Mouse (Mus musculus) kidney, postnatal 0 days (tissue): Measurements from ENCODE around the gene Rsph10b. TPM values are rescaled to one million over a fixed set of nuclear protein-coding genes. Genes with fewer than 3 reads are reported as not detected.

Experiments
- ATAC-seq: fragments of 200-750 bp; cut with Nextera tagmentation; replicated peaks from 2 replicates; pipeline ENCODE4 v1.8.0; 2017; ENCODE audit warnings: low read depth, moderate number of reproducible peaks, moderate TSS enrichment, moderate library complexity; ENCODE audit not compliant: low FRiP score
- DNase-seq: peaks from one replicate; pipeline ENCODE4 v3.0.0-alpha.2; 2016; ENCODE audit warnings: low spot score
- H3K27ac ChIP-seq: fragments of 300-500 bp; sonication (generic); 2 replicates; pipeline ENCODE4 v1.5.1; 2014; ENCODE audit warnings: mild to moderate bottlenecking
- H3K27me3 ChIP-seq: fragments of 300-500 bp; sonication (generic); 2 replicates; pipeline ENCODE4 v1.6.1; 2014; ENCODE audit warnings: low read length, mixed read lengths; ENCODE audit not compliant: insufficient read depth
- H3K36me3 ChIP-seq: fragments of 300-500 bp; sonication (generic); 2 replicates; pipeline ENCODE4 v1.6.1; 2014; ENCODE audit warnings: low read length, mixed read lengths; ENCODE audit not compliant: insufficient read depth
- H3K4me1 ChIP-seq: fragments of 300-500 bp; sonication (generic); replicated peaks from 2 replicates; pipeline ENCODE4 v1.6.1; 2014; ENCODE audit warnings: antibody characterized with exemption, low read length, mixed read lengths; ENCODE audit not compliant: insufficient read depth
- H3K4me2 ChIP-seq: fragments of 300-500 bp; sonication (generic); 2 replicates; pipeline ENCODE4 v1.6.1; 2014; ENCODE audit warnings: mild to moderate bottlenecking, low read length, moderate library complexity, mixed read lengths
- H3K4me3 ChIP-seq: fragments of 300-500 bp; sonication (generic); replicated peaks from 2 replicates; pipeline ENCODE4 v1.5.1; 2014; ENCODE audit warnings: low read depth, low read length
- H3K9ac ChIP-seq: fragments of 300-500 bp; sonication (generic); 2 replicates; pipeline ENCODE4 v1.6.1; 2014; ENCODE audit warnings: low read depth, low read length
- H3K9me3 ChIP-seq: fragments of 300-500 bp; sonication (generic); replicated peaks from 2 replicates; pipeline ENCODE4 v1.6.1; 2016; ENCODE audit warnings: low read length, inconsistent platforms, mixed read lengths
- CTCF ChIP-seq: IDR thresholded peaks from 2 replicates; pipeline ENCODE4 v1.5.1; 2016; ENCODE audit warnings: antibody characterized with exemption, low read depth, mild to moderate bottlenecking, moderate library complexity
- WGBS: fragments of 180-500 bp; shearing (Covaris S2); extraction: QIAGEN DNeasy Blood & Tissue Kit; methylation state at CpG from one replicate; pipeline ENCODE4 v1.1.7; 2014; 5-methylcytosine and 5-hydroxymethylcytosine counted together
- polyA plus RNA-seq: library from polyadenylated mRNA; unstranded; fragments of >200 nt; fragmentation: Nextera tagmentation; extraction: Ambion mirVana; gene quantifications from 2 replicates; pipeline ENCODE4 v1.2.1, GENCODE M21; 2015

The Rsph10b gene
- polyA plus RNA-seq, 1 experiment from 2014 or later = 1.8 TPM

DNA sequence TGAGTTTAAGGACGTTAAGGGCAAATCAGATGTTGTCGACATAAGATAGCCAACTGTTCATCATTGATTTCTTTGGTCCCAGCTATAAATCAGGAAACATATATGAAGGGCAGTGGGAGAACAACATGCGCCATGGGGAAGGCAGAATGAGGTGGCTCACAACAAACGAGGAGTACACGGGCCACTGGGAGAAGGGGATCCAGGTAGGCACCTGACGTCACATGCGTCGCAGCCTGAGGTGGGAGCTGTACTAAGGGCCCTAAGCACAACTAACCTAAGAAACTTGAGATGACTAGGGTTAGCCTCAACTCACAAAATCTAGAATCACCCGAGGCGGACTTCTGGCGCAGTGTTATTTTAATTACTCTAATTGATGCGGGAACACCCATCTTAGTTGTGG is 15.5 kb downstream of the Rsph10b start:
- Histone ChIP-seq H3K4me3 (no peak overlapping the region), H3K4me2 (no peak overlapping the region), H3K27ac (no peak overlapping the region), H3K36me3 (no peaks in the 10 kb centered on the region), H3K27me3 (no peaks in the 10 kb centered on the region), H3K9ac (no peak overlapping the region), H3K9me3 (no peaks in the 10 kb centered on the region), H3K4me1 (no peaks in the 10 kb centered on the region)
- TF ChIP-seq CTCF = no peak
- no peak for DNase-seq
- no peak for ATAC-seq
- WGBS = 84% methylated on average over 12 of the region's 12 CpGs

DNA sequence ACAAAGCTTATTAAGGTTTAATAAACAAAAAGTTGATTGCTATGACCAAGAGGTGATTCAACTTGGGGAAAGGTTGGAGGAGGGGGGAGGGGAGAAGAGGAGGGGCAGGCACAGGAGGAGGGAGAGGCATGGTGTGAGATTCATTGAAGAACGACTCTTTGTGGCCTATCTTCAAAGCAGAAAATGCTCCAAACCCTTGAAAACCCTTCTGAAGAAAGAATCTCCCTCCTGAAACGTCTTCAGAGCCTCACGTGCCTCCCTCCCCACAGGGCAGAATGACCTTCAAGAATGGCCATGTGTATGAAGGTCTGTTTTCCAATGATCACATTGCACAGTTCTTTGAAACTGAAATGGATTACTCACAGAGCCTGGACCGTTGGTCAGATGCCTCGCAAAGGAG is 17.2 kb downstream of the Rsph10b start:
- H3K4me3 ChIP-seq = no peak overlapping the region
- no peaks in the 10 kb centered on the region for H3K4me1 ChIP-seq
- H3K27me3 ChIP-seq = no peaks in the 10 kb centered on the region
- no peak overlapping the region for H3K27ac ChIP-seq
- no peak overlapping the region for H3K4me2 ChIP-seq
- WGBS = 41% methylated on average over 5 of the region's 5 CpGs
- ATAC-seq (no peak), DNase-seq (no peak)
- no peak overlapping the region for H3K9ac ChIP-seq
- no peak for TF ChIP-seq CTCF
- H3K9me3 ChIP-seq = no peaks in the 10 kb centered on the region
- H3K36me3 ChIP-seq = no peaks in the 10 kb centered on the region

DNA sequence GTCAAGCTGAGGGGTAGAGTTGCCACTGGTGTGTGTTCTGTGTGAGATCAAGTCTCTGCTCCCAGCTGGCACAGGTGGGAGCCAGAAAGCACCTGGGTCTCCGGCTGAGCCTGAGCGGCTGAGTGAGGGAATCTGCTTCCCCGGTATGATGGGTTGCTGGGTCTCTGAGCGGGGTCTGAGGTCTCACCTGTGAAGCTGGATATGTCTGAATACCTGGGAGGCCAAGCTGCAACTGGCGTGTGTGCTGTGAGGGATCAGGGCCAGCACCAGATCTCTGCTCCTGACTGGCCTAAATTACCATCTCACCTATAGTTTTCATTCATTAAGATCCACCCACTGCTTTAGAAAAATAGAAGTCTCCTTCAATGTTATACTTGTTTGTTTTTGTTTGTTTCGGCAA is 24.3 kb downstream of the Rsph10b start:
- no peak overlapping the region for H3K27ac ChIP-seq
- no peaks in the 10 kb centered on the region for H3K4me1 ChIP-seq
- no peaks in the 10 kb centered on the region for H3K36me3 ChIP-seq
- H3K4me2 ChIP-seq = no peak overlapping the region
- no peak overlapping the region for H3K9ac ChIP-seq
- DNase-seq (no peak), ATAC-seq (no peak)
- TF ChIP-seq CTCF = no peak
- H3K4me3 ChIP-seq = no peak overlapping the region
- no peaks in the 10 kb centered on the region for H3K27me3 ChIP-seq
- no peaks in the 10 kb centered on the region for H3K9me3 ChIP-seq
- 94% methylated on average over 6 of the region's 6 CpGs for WGBS

DNA sequence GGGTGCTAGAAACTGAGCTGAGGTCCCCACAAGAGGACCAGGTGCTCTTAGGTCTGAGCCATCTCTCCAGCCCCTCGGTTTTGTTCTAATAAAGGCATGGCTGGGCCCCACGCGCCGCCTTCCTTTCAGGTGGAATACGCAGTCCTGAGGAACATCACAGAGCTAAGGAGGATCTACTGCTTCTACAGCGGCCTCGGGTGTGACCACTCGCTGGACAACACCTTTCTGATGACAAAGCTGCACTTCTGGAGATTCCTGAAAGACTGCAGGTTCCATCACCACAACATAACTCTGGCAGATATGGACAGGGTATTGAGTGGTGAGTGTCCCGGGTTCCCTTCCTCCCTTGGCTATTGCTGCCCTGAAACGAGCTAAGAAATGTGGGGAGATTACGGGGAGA is 26.7 kb downstream of the Rsph10b start:
- DNase-seq = no peak
- ATAC-seq = no peak
- Histone ChIP-seq H3K27me3 (no peaks in the 10 kb centered on the region), H3K9ac (no peak overlapping the region), H3K4me2 (no peak overlapping the region), H3K36me3 (no peaks in the 10 kb centered on the region), H3K9me3 (no peaks in the 10 kb centered on the region), H3K4me1 (no peaks in the 10 kb centered on the region), H3K4me3 (no peak overlapping the region), H3K27ac (no peak overlapping the region)
- TF ChIP-seq CTCF = no peak
- 92% methylated on average over 11 of the region's 11 CpGs for WGBS

DNA sequence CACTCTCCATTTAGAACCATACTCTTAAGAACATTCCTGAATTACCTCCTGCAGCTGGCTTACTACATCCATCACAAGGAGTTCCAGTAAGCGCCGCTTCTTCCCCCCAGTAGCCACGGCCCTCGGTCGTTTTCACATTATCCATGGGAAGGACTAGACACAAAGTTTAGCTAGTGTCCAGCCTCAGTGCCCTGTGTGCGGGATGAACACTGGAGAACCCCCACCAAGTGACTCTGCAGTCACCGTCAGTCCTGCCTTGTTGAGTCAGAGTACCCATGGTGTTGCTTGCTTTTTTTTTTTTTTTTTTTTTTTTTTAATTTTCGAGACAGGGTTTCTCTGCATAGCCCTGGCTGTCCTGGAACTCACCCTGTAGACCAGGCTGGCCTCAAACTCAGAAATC is 28.3 kb downstream of the Rsph10b start:
- H3K27me3 ChIP-seq = no peaks in the 10 kb centered on the region
- 86% methylated on average over 8 of the region's 8 CpGs for WGBS
- no peaks in the 10 kb centered on the region for H3K4me1 ChIP-seq
- no peak for ATAC-seq
- no peak for DNase-seq
- H3K9ac ChIP-seq = no peak overlapping the region
- no peaks in the 10 kb centered on the region for H3K36me3 ChIP-seq
- no peak overlapping the region for H3K4me3 ChIP-seq
- no peak overlapping the region for H3K4me2 ChIP-seq
- no peak for TF ChIP-seq CTCF
- H3K27ac ChIP-seq = no peak overlapping the region
- no peaks in the 10 kb centered on the region for H3K9me3 ChIP-seq

DNA sequence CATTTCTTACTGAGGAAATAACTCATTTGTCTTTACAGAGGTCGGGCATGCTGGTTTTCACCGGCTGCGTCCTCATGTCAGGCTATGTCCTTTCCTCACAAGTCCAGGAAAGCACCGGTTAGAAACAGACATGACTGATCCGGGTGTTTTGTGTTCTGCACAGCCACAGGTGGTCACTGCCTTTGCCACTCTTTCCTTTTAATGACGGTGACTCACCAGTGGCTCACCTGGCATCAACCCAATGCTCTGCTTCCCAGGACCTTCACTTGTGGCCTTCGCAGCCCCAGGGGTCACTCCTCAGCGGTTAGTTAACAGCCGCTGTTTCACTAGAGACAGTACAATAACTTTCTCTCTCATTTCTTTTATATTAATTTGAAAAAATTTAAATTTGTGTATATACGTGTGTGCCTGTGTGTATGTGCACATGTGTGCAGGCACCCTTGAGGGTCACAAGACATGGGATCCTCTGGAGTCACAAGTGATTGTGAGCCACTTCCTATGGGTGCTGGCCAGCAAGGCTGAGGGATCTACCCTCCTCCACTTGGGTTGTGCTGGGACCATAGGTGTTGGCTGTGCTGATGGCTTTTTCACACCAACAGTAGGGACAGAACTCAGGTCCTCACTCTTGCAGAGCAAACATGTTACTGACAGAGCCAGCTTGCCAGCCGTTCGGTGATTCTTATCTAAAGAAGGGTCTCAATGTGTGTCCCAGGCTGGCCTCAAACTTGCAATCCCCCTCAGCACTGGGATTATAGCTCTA is 32.9 kb downstream of the Rsph10b start:
- DNase-seq (no peak), ATAC-seq (no peak)

DNA sequence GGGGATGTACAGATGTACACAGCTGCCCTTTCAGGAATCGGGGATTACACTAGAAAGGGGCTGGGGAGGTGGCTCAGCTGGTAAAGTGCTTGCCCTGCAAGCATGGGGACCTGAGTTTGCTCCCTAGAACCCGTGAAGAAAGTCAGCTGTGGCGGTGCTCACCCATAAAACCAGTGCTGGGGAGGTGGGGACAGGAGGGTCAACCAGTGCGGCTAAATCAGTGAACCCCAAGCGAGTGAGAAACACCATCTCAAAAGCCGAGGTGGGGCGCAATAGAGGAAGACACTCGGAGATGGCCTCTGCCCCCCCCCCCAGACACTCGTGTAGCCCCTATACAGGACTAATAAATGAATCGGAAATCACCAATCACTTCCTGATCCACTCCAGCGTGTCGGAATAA is 33.8 kb downstream of the Rsph10b start:
- Histone ChIP-seq H3K4me1 (no peaks in the 10 kb centered on the region), H3K9me3 (no peaks in the 10 kb centered on the region), H3K27me3 (no peaks in the 10 kb centered on the region), H3K27ac (no peak overlapping the region), H3K9ac (no peak overlapping the region), H3K4me2 (no peak overlapping the region), H3K36me3 (no peaks in the 10 kb centered on the region), H3K4me3 (no peak overlapping the region)
- ATAC-seq (no peak), DNase-seq (no peak)
- WGBS = 82% methylated on average over 12 of the region's 12 CpGs
- TF ChIP-seq CTCF = no peak

More for the DNA sequence above, 32.9 kb downstream of the Rsph10b start:
- Histone ChIP-seq H3K4me3 (no peak overlapping the region), H3K4me2 (no peak overlapping the region), H3K9ac (no peak overlapping the region), H3K27ac (no peak overlapping the region), H3K9me3 (no peaks in the 10 kb centered on the region), H3K4me1 (no peaks in the 10 kb centered on the region), H3K27me3 (no peaks in the 10 kb centered on the region), H3K36me3 (no peaks in the 10 kb centered on the region)
- no peak for TF ChIP-seq CTCF
- WGBS = 77% methylated on average over 12 of the region's 12 CpGs
